Mouse (Mus musculus) heart, embryonic 10.5 days (tissue): Measurements from ENCODE around the gene D13Ertd608e. TPM values are rescaled to one million over a fixed set of nuclear protein-coding genes. Genes with fewer than 3 reads are reported as not detected.
"Not testable (repeated sequence)": the region's sequence is repeated elsewhere in the genome, so short reads cannot be mapped to it uniquely, and the experiment has no call there.

Experiments used
- DNase-seq: peaks from one replicate; pipeline ENCODE4 v3.0.0-alpha.2; 2017; ENCODE audit warnings: low spot score
- H3K27ac ChIP-seq: fragments of 300-500 bp; sonication (generic); 2 replicates; pipeline ENCODE4 v1.5.1; 2016; ENCODE audit warnings: mild to moderate bottlenecking
- H3K27me3 ChIP-seq: fragments of 300-500 bp; sonication (generic); 2 replicates; pipeline ENCODE4 v1.6.1; 2016; ENCODE audit warnings: mild to moderate bottlenecking; ENCODE audit not compliant: poor library complexity, insufficient read depth, severe bottlenecking
- H3K36me3 ChIP-seq: fragments of 300-500 bp; sonication (generic); 2 replicates; pipeline ENCODE4 v1.6.1; 2016; ENCODE audit warnings: mild to moderate bottlenecking, moderate library complexity
- H3K4me1 ChIP-seq: fragments of 300-500 bp; sonication (generic); 2 replicates; pipeline ENCODE4 v1.6.1; 2016; ENCODE audit warnings: mild to moderate bottlenecking
- H3K4me3 ChIP-seq: fragments of 300-500 bp; sonication (generic); 2 replicates; pipeline ENCODE4 v1.5.1; 2016; ENCODE audit warnings: mild to moderate bottlenecking, moderate library complexity
- H3K9me3 ChIP-seq: fragments of 300-500 bp; sonication (generic); 2 replicates; pipeline ENCODE4 v1.6.1; 2016; ENCODE audit warnings: mild to moderate bottlenecking, moderate library complexity
- WGBS: fragments of 180-500 bp; shearing (Covaris S2); methylation state at CpG from one replicate; pipeline ENCODE4 v1.1.7; 2016; 5-methylcytosine and 5-hydroxymethylcytosine counted together
- polyA plus RNA-seq: library from polyadenylated mRNA; unstranded; fragments of >200 nt; fragmentation: Nextera tagmentation; extraction: Ambion mirVana; gene quantifications from 2 replicates; pipeline ENCODE4 v1.2.1, GENCODE M21; 2016

The D13Ertd608e gene
- not detected in 2 replicates for polyA plus RNA-seq

- not testable (repeated sequence) for H3K9me3 ChIP-seq, DNase-seq, H3K27ac ChIP-seq, H3K36me3 ChIP-seq, H3K4me1 ChIP-seq
- 10% methylated on average over 18 of the region's 25 CpGs for WGBS
- Histone ChIP-seq H3K4me3 (peak within 1 kb of the TSS; percentile 27; the same call in 1 of the 2 replicates), H3K27me3 (peaks cover 19% of the 10 kb centered on the region; the same call in 1 of the 2 replicates)
Measured at GRCm38 (mm10) chr13:119835320-119836056, at the start of gene D13Ertd608e. Gene D13Ertd608e (plus strand): TSS chr13:119836006.

GRCm38 (mm10) chr13:119789851-119790717, 45.7 kb upstream of the D13Ertd608e start:
- Histone ChIP-seq H3K9me3 (no peaks in the 10 kb centered on the region), H3K27ac (peak overlapping the region; percentile 97), H3K4me3 (peak overlapping the region; percentile 87), H3K36me3 (peaks cover 37% of the 10 kb centered on the region), H3K4me1 (peaks cover 7% of the 10 kb centered on the region; the same call in 1 of the 2 replicates), H3K27me3 (no peaks in the 10 kb centered on the region)
- DNase-seq, result peak; percentile 81
- WGBS, result 2% methylated on average over 53 of the region's 66 CpGs

- no peaks in the 10 kb centered on the region for H3K27me3 ChIP-seq
- H3K9me3 ChIP-seq, result no peaks in the 10 kb centered on the region
- peak; percentile 97 for DNase-seq
- H3K27ac ChIP-seq, result peak within 1 kb of the TSS; percentile 97
- peaks cover 28% of the 10 kb centered on the region for H3K36me3 ChIP-seq
- under 1% methylated on average over 85 of the region's 86 CpGs for WGBS
- peaks cover 7% of the 10 kb centered on the region; the same call in 1 of the 2 replicates for H3K4me1 ChIP-seq
- peak within 1 kb of the TSS; percentile 87 for H3K4me3 ChIP-seq
Measured at GRCm38 (mm10) chr13:119790761-119791579, 44.8 kb upstream of the D13Ertd608e start, which contains the start of gene Zfp131. Gene Zfp131 (minus strand): TSS chr13:119790889.

GRCm38 (mm10) chr13:119791580-119792135, 44.1 kb upstream of the D13Ertd608e start:
- Histone ChIP-seq H3K9me3 (no peaks in the 10 kb centered on the region), H3K27me3 (no peaks in the 10 kb centered on the region), H3K27ac (peak overlapping the region; percentile 97), H3K4me1 (peaks cover 7% of the 10 kb centered on the region; the same call in 1 of the 2 replicates), H3K36me3 (peaks cover 21% of the 10 kb centered on the region), H3K4me3 (peak overlapping the region; percentile 87)
- no peak for DNase-seq
- WGBS, result 5% methylated on average over 18 of the region's 18 CpGs

DNA sequence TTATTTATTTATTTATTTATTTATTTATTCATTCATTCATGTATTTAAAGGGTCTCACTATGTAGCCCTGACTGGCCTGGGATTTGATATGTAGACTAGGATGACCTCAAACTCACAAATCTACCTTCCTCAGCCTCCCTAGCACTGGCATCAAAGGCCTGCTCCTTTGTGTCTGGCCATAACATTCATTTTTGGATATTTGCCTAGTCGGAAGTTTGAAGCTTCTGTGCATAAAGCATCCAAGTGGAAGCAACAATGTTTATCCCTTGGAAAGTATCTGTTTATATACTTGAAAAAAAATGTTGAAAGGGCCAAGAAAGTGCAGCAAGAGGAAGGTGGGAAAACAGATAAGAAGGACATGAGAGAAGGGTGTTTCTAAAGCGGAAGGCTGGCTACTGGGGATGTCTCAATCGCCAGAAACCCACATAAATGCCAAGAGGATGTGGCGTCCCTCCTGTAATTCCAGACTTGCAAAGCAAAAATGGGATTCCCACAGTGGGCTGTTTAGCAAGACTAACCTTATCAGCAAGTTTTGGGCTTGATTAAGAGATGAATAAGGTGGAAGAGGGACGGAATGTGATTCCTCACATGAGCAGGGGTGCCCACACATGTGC, 42.9 kb upstream of the D13Ertd608e start:
- Histone ChIP-seq H3K9me3 (no peaks in the 10 kb centered on the region), H3K36me3 (peaks cover 12% of the 10 kb centered on the region), H3K4me3 (no peak overlapping the region), H3K27ac (no peak overlapping the region), H3K4me1 (peaks cover 7% of the 10 kb centered on the region; the same call in 1 of the 2 replicates), H3K27me3 (no peaks in the 10 kb centered on the region)
- whole genome bisulfite sequencing, result 68% methylated on average over 5 of the region's 5 CpGs
- DNase-seq, result no peak

GRCm38 (mm10) chr13:119797656-119798055, 38.1 kb upstream of the D13Ertd608e start:
- Histone ChIP-seq H3K27ac (no peak overlapping the region), H3K36me3 (no peaks in the 10 kb centered on the region), H3K27me3 (no peaks in the 10 kb centered on the region), H3K4me3 (no peak overlapping the region), H3K9me3 (no peaks in the 10 kb centered on the region), H3K4me1 (no peaks in the 10 kb centered on the region)
- no peak for DNase-seq
- WGBS, result 61% methylated on average over 4 of the region's 4 CpGs

- no peaks in the 10 kb centered on the region for H3K9me3 ChIP-seq
- no peak overlapping the region for H3K27ac ChIP-seq
- WGBS, result 62% methylated on average over 2 of the region's 2 CpGs
- H3K27me3 ChIP-seq, result no peaks in the 10 kb centered on the region
- no peak for DNase-seq
- no peak overlapping the region for H3K4me3 ChIP-seq
- H3K4me1 ChIP-seq, result no peaks in the 10 kb centered on the region
- H3K36me3 ChIP-seq, result no peaks in the 10 kb centered on the region
Measured at GRCm38 (mm10) chr13:119808937-119809336, 26.9 kb upstream of the D13Ertd608e start.

GRCm38 (mm10) chr13:119810031-119810430, 25.8 kb upstream of the D13Ertd608e start:
- WGBS, result 73% methylated on average over 9 of the region's 9 CpGs

GRCm38 (mm10) chr13:119816798-119817197, 19.0 kb upstream of the D13Ertd608e start:
- no peaks in the 10 kb centered on the region for H3K36me3 ChIP-seq
- no peak overlapping the region for H3K27ac ChIP-seq
- 59% methylated on average over 8 of the region's 8 CpGs for WGBS
- no peaks in the 10 kb centered on the region for H3K27me3 ChIP-seq
- no peak for DNase-seq
- H3K9me3 ChIP-seq, result no peaks in the 10 kb centered on the region
- no peaks in the 10 kb centered on the region for H3K4me1 ChIP-seq
- H3K4me3 ChIP-seq, result no peak overlapping the region

More at GRCm38 (mm10) chr13:119810031-119810430, 25.8 kb upstream of the D13Ertd608e start:
- Histone ChIP-seq H3K27me3 (no peaks in the 10 kb centered on the region), H3K27ac (no peak overlapping the region), H3K4me1 (no peaks in the 10 kb centered on the region), H3K4me3 (no peak overlapping the region), H3K36me3 (no peaks in the 10 kb centered on the region), H3K9me3 (no peaks in the 10 kb centered on the region)
- no peak for DNase-seq

DNA sequence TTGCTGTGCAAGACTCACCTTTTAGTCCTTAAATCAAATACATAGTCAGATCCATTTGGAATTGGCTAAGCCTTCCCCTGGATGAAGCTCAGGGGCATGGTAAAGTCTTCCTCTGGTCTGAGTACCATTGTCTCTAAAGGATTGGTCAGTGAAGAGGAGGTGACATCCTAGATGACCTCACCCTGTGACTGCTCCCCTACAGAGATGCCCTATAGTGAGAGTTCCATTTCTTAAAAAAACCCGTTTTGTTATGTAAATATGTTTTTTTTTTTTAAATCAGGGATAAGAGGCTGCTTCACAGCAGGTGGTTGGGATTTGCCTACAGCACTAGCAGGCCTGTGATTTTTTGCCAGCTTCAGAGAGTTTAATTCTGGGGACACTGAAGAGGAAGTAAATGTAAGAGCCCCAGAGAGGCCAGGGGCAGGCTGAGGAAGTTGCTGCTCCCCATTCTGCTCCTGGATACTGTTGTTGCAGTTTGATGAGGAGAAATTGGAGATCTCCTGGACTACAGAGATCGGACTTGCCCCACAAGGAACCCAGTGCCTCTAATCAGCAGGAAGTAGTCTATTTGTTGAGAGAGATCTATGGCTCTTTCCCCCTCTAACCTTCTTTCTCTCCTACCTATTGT, 18.1 kb upstream of the D13Ertd608e start:
- H3K4me1 ChIP-seq, result no peaks in the 10 kb centered on the region
- no peak for DNase-seq
- H3K9me3 ChIP-seq, result no peaks in the 10 kb centered on the region
- H3K27ac ChIP-seq, result no peak overlapping the region
- 24% methylated on average over 2 of the region's 2 CpGs for WGBS
- no peaks in the 10 kb centered on the region for H3K36me3 ChIP-seq
- H3K4me3 ChIP-seq, result no peak overlapping the region
- H3K27me3 ChIP-seq, result no peaks in the 10 kb centered on the region

DNA sequence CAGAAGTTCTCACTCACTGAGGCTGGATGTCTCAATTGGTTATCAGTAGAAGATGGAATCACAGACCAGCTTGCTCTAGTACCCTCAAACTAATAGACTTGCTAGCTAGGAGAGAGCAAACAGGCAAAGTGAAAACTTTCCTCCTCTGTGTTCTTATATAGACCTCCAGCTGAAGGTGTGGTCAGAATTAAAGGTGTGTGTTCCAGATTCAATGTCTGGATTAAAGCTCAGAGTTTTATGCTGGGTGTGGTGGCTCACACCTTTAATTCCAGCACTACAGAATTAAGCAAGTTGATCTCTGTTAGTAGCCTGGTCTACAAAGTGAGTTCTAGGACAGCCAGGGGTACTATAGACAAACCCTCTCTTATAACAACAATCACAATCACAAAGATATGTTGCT, 5.7 kb upstream of the D13Ertd608e start, which contains the start of gene AF067063:
TSS of gene AF067063 (minus strand) at position 101 of the 400 bp plus-strand sequence.
- H3K4me1 ChIP-seq, H3K36me3 ChIP-seq, H3K27ac ChIP-seq, DNase-seq, H3K4me3 ChIP-seq, H3K27me3 ChIP-seq, H3K9me3 ChIP-seq: not testable (repeated sequence)
